Mouse (Mus musculus) ovary, postnatal 36 days (tissue): ENCODE measurements at regions not wholly inside any gene's neighbourhood (a gene's known extent, or its start where the extent isn't known, plus 50 kb on each side); places are given as distances from the start of the nearest gene placed in this dataset.

Source experiments
- DNase-seq: peaks from one replicate; pipeline ENCODE4 v3.0.0; 2022; ENCODE audit warnings: low spot score, mixed read lengths

DNA sequence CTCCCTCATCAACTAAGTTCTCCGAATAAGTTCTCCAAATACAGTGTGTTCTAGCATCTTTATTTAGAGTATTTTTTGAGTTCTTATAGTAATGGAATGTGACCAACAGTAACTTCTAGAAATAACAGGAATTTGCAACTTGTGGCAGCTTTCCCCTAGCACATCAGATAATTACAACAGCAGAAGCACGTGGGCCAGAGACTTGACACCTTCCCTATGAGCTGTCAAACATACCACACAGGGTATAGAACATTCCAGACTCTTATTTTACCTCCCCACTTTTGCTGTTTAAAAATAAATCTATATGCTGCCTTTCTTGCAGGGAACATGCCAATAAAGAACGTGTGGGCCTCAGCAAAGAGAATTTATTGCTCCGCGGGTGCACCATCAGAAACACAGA is 77.4 kb upstream of the Commd8 start:
- no peak for DNase-seq

- peak; percentile 68 for DNase-seq
Observed at GRCm38 (mm10) chr5:72244134-72244533, 76.1 kb upstream of the Commd8 start.

DNA sequence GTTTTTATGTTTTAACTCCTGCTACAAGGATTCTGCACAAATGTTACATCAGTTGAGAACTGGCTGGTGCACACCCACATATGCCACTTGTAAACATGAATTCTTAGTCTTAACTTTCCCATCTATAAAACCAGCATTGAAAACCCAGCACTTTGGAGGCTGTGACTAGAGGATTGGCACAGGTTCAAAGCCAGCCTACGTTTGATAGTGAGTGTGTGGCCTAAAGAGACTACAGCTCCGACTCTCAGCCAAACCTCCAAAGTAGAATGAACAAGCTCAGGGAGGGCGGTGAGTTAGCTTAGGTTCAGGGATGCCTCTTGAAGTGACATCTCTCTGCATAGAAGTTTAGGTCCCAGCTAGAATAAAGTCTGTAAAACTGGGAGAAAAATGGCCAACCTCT is 75.0 kb upstream of the Commd8 start:
- DNase-seq, result no peak

DNA sequence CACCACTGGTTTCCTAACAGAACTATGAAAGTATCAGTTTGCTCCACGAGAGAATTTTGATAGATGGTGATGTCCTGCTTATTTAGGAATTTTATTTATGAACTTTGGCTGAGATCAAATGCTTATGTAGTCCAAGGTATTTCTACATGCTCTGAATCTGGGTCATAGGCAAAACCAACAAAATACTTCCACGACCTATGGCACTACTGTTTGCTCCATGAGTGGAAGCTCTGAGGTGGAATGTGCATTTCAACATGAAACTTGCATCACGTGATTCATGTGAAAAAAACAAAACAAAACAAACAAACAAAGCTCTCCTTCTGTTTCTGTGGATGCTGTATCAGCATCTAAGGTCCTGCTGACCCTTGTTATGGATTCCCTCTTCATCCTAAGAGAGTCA is 73.5 kb upstream of the Commd8 start:
- DNase-seq, result no peak

DNA sequence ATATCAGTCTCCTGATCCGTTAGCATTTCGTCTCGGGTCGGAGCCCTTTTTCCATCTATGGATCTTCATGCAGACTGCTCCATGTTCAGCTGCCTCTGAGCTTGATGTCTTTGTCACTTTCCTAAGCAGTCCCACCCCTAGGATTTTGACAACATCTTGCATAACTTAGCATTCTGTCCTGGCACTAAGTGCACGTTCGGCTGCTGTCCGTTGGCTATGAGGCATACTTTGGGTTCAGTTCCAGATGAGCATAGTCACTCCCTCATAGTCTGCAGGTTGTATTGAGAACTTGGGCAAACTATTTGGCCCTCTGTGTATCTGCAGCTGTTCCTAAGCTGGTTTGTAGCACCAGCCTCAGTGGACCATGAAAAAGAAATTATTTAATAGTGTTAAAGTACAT is 72.3 kb upstream of the Commd8 start:
- no peak for DNase-seq

DNA sequence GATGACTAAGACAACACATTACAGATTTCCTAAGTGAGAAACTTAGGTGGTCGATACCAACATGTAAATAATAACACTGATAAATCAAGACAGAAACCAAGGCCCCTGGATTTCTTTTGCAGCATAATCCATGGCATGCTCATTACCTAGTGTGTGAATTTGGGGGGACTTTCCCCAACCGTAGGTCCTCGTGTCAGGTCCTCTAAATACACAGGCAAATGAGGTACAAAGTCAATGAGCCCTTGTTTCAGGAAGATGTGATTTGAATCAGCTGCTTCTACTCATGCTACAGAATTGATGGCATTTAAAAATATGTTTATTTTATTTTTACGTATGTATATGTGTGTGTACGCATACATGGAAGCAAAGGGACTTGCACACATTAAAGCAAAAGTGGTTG is 59.0 kb upstream of the Commd8 start:
- no peak for DNase-seq

- no peak for DNase-seq
Observed at GRCm38 (mm10) chr5:72225576-72226298, 57.7 kb upstream of the Commd8 start.

DNA sequence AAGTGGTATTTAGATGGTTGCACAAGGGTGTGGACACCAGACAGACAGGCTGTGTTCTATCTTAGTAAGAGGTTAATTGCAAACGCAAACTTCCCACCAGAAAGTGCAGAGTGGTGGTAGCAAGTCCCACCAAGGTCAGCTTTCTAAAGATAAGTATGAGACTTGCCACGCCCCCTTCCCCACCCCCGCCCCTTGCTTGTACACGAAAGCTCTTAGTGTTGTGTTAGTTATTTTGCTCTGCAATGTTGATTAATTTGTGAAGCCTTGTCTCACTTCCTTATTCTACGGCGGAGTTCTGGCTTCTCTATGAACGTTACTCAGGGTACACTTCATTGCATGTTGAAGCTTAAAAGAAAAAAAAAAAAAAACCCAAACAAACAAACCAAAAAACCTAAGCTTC is 57.1 kb upstream of the Commd8 start:
- DNase-seq, result no peak

GRCm38 (mm10) chr5:72224551-72224966 is 56.6 kb upstream of the Commd8 start:
- DNase-seq, result peak; percentile 25

DNA sequence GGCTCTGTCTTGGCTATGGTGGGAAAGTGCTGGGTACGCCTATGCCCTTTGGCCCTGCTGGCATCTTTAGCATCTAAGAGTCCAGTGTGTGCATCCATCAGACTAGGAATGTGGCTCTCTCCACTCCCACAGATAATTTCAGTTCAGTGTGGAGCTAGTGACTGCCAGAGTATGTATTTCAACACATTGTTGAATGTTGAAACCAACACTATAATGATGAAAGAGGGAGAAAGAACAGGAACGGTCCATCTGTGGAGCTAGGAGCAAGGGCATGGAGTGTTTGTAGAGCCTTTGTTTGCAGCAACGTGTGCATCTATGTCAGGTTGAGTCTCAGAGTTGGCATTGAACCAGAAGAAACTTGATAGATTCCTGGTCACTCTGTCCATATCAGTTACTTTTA is 54.9 kb upstream of the Commd8 start:
- DNase-seq, result no peak

DNA sequence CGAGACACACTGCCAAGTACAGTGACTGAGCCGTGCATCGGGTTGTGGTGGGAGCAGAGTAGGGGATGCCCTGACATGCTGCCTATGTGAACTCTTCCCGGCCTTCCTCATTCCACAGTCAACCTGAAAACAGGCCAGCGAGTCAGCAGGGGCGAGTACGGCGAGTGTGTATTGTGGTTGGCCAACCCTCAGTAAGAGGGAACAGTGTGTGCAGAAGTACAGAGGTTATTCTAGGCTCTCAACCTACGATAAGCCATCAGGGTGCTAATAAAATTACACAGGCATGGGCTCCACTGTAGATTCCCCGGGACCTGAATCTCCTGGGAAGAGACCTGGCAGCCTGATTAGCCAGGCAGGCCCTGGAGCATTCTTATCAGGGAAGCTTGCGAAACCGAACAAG is 51.7 kb upstream of the Commd8 start:
- no peak for DNase-seq

- DNase-seq, result no peak
Observed at GRCm38 (mm10) chr5:72219248-72219647, 51.3 kb upstream of the Commd8 start.
